13 mouse cellular contexts compared by ENCODE assay signal in the genomic region with DNA sequence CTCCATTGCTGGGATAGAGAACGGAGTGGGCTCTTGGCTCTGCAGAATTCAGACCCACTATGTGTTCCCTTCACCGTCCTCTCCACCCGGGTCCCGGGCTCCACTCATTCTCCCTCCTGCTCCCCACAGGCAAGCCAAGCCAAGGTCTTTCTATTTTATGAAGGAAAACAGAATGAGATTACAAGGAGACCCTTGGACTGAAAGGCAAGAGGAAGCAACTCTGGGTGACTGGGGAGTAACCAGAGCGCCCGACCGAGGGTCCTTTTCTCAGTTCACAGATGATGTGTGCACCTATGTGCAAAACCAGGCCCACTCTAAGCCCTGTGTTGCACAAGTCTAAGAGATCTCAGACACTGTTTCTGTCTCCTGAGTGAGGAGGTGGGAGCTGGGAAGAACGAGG. TPM values are rescaled to one million over a fixed set of nuclear protein-coding genes. Genes with fewer than 3 reads are reported as not detected.
DNase-seq lines count a peak whose midpoint lies in the region; ATAC-seq and TF ChIP-seq lines count a peak whose summit lies in the region.
"Had no signal": no experiment of that assay in that cellular context is flagged by ENCODE, and none has a peak within 500 bp of the region (broad histone marks: within the 10 kb centered on the region; RNA-seq: fewer than 3 reads in every experiment).

No protein-coding gene starts in this region.

- WGBS in liver, embryonic 11.5 days, result 38% methylated on average over 8 of the region's 8 CpGs
- WGBS in embryonic facial prominence, embryonic 11.5 days, result 55% methylated on average over 8 of the region's 8 CpGs
- 51% methylated on average over 8 of the region's 8 CpGs for WGBS in limb, embryonic 12.5 days

- H3K27me3 ChIP-seq in liver, embryonic 11.5 days (replicated peaks; ENCODE audit: control insufficient read depth, insufficient read depth, low read length), result peaks cover 11% of the 10 kb centered on the region
- no peaks in the 10 kb centered on the region for H3K27me3 ChIP-seq in embryonic facial prominence, embryonic 11.5 days (ENCODE audit: control insufficient read depth, insufficient read depth, low read length)
- 0 out of 2 replicates have a peak, but pooled peaks cover 9% of the 10 kb centered on the region for H3K27me3 ChIP-seq in limb, embryonic 12.5 days

- H3K4me2 ChIP-seq in liver, embryonic 11.5 days, result no peak overlapping the region
- 0 out of 2 replicates have a peak overlapping the region, but pooled peaks have one; percentile 11 for H3K4me2 ChIP-seq in embryonic facial prominence, embryonic 11.5 days (ENCODE audit: low read depth, low read length)
- peak overlapping the region; percentile 40 for H3K4me2 ChIP-seq in limb, embryonic 12.5 days

- DNase-seq in gastrocnemius, adult 2 months, result no peak
- no peak for DNase-seq in gastrocnemius, postnatal 4 days (ENCODE audit: low spot score in 2 of 2)
- no peak for DNase-seq in liver, embryonic 11.5 days (ENCODE audit: low spot score)
- DNase-seq in liver, result no peak
- DNase-seq in embryonic facial prominence, embryonic 11.5 days (ENCODE audit: low spot score), result no peak
- DNase-seq in urinary bladder, postnatal 4 days (ENCODE audit: low spot score in 2 of 2), result no peak
- no peak for DNase-seq in adrenal gland, postnatal 25 days
- DNase-seq: B cell, adult 2 months; kidney, postnatal 25 days had no signal

- no peaks in the 10 kb centered on the region for H3K36me3 ChIP-seq in liver, embryonic 11.5 days (ENCODE audit: control insufficient read depth, insufficient read depth, low read length)
- H3K36me3 ChIP-seq in embryonic facial prominence, embryonic 11.5 days (replicated peaks; ENCODE audit: control insufficient read depth, insufficient read depth, low read depth, low read length), result no peaks in the 10 kb centered on the region
- no peaks in the 10 kb centered on the region for H3K36me3 ChIP-seq in limb, embryonic 12.5 days

- no peak for TF ChIP-seq CTCF in gastrocnemius, adult 2 months (IDR thresholded peaks at IDR 0.05)

- H3K9me3 ChIP-seq in liver, embryonic 11.5 days (ENCODE audit: control insufficient read depth, low read length), result no peaks in the 10 kb centered on the region
- no peaks in the 10 kb centered on the region for H3K9me3 ChIP-seq in embryonic facial prominence, embryonic 11.5 days (replicated peaks; ENCODE audit: control insufficient read depth, low read length)
- H3K9me3 ChIP-seq in limb, embryonic 12.5 days, result no peaks in the 10 kb centered on the region

- no peak overlapping the region for H3K4me3 ChIP-seq in gastrocnemius, adult 2 months
- H3K4me3 ChIP-seq in liver, embryonic 11.5 days (ENCODE audit: low read depth, low read length), result no peak overlapping the region
- H3K4me3 ChIP-seq in embryonic facial prominence, embryonic 11.5 days (ENCODE audit: low read depth, low read length), result no peak overlapping the region
- H3K4me3 ChIP-seq in limb, embryonic 12.5 days (replicated peaks), result 0 out of 2 replicates have a peak overlapping the region, but pooled peaks have one; percentile 8

- H3K27ac ChIP-seq in gastrocnemius, adult 2 months, result peak overlapping the region; percentile 3; the same call in 1 of the 2 replicates
- peak overlapping the region; percentile 81 for H3K27ac ChIP-seq in liver, embryonic 11.5 days (ENCODE audit: low read depth, low read length)
- H3K27ac ChIP-seq in embryonic facial prominence, embryonic 11.5 days (replicated peaks; ENCODE audit: low read depth, low read length), result peak overlapping the region; percentile 97
- H3K27ac ChIP-seq in limb, embryonic 12.5 days, result peak overlapping the region; percentile 98
- H3K27ac ChIP-seq: liver, embryonic 14.5 days had no signal

- no peak for ATAC-seq in liver, embryonic 11.5 days (replicated peaks; ENCODE audit: low FRiP score)
- ATAC-seq in embryonic facial prominence, embryonic 11.5 days (replicated peaks; ENCODE audit: insufficient number of reproducible peaks, low FRiP score, low TSS enrichment, low read depth), result no peak
- no peak for ATAC-seq in limb, embryonic 12.5 days (ENCODE audit: insufficient number of reproducible peaks, insufficient read depth, low FRiP score, low TSS enrichment, low read depth)

- intact Hi-C loops in gastrocnemius, adult 2 months (cut with DNase I), result no loop called here

- H3K4me1 ChIP-seq in liver, embryonic 11.5 days (replicated peaks; ENCODE audit: control insufficient read depth, insufficient read depth, low read length), result peaks cover 43% of the 10 kb centered on the region
- H3K4me1 ChIP-seq in embryonic facial prominence, embryonic 11.5 days (ENCODE audit: control insufficient read depth, insufficient read depth, low read length), result peaks cover 16% of the 10 kb centered on the region
- H3K4me1 ChIP-seq in limb, embryonic 12.5 days (replicated peaks), result peaks cover 62% of the 10 kb centered on the region

- H3K9ac ChIP-seq in liver, embryonic 11.5 days (ENCODE audit: low read depth, low read length), result no peak overlapping the region
- no peak overlapping the region; the same call in 1 of the 2 replicates for H3K9ac ChIP-seq in embryonic facial prominence, embryonic 11.5 days (replicated peaks; ENCODE audit: low read length)
- H3K9ac ChIP-seq in limb, embryonic 12.5 days (replicated peaks), result peak overlapping the region; percentile 24
- H3K9ac ChIP-seq: liver, embryonic 14.5 days had no signal

RNA-seq across cellular contexts. Expression of a gene that starts 6.5 kb away (rescaled TPM):
- total RNA-seq in gastrocnemius, adult 2 months (2021), result not detected
- under 1 TPM; 0.12 to 0.18 TPM for total RNA-seq in gastrocnemius, postnatal 4 days (2021)
- polyA plus RNA-seq in liver, embryonic 11.5 days (2014; fragmentation: Nextera tagmentation; extraction: Ambion mirVana), result 0.36 and 0.58 TPM in 2 replicates
- 0.31 and 0.60 TPM in 2 replicates for polyA plus RNA-seq in embryonic facial prominence, embryonic 11.5 days (2014; fragmentation: Nextera tagmentation; extraction: Ambion mirVana)
- 0.40 and 0.49 TPM in 2 replicates for polyA plus RNA-seq in limb, embryonic 12.5 days (2016; fragmentation: Nextera tagmentation; extraction: Ambion mirVana)
- total RNA-seq in adrenal gland, postnatal 25 days (2021), result 0.21 TPM in 1 of 2 replicates, not detected in the other
- total RNA-seq: common myeloid progenitor, adult 5-6 weeks; gastrocnemius, adult 18-20 months had no signal

RNA-seq across cellular contexts. Expression of a gene that starts 59.3 kb away (rescaled TPM):
- total RNA-seq in gastrocnemius, adult 2 months (2021), result under 1 TPM in 1 of 2 experiments, not detected in 1; 0.22 TPM
- total RNA-seq in gastrocnemius, postnatal 4 days (2021), result under 1 TPM in 1 of 2 experiments, not detected in 1; 0.13 TPM
- polyA plus RNA-seq in liver, embryonic 11.5 days (2014; fragmentation: Nextera tagmentation; extraction: Ambion mirVana), result 0.21 TPM in 1 of 2 replicates, not detected in the other
- 0.22 and 0.86 TPM in 2 replicates for polyA plus RNA-seq in embryonic facial prominence, embryonic 11.5 days (2014; fragmentation: Nextera tagmentation; extraction: Ambion mirVana)
- 0.65 and 0.73 TPM in 2 replicates for polyA plus RNA-seq in limb, embryonic 12.5 days (2016; fragmentation: Nextera tagmentation; extraction: Ambion mirVana)
- 0.12 TPM in 1 of 2 replicates, not detected in the other for total RNA-seq in adrenal gland, postnatal 25 days (2021)

Comparison
In these comparisons a context has a peak if more than half of its experiments do, and no peak if none do; other contexts are left out.
1. H3K27ac ChIP-seq: peak in every context shown above with its lines; median percentile 98 in limb, embryonic 12.5 days; 97 in embryonic facial prominence, embryonic 11.5 days; 81 in liver, embryonic 11.5 days; 3 in gastrocnemius, adult 2 months.